Mouse (Mus musculus) bone marrow, adult 2 months (tissue): ENCODE results near the gene Zcchc3.

ENCODE experiments used
- CTCF ChIP-seq: fragments of 200-500 bp; IDR thresholded peaks from 2 replicates; pipeline ENCODE4 v1.5.1; 2011; ENCODE audit warnings: low read length, control low read depth; ENCODE audit not compliant: control insufficient read depth, insufficient read depth
- POLR2A ChIP-seq: fragments of 200-500 bp; IDR thresholded peaks from 2 replicates; pipeline ENCODE4 v1.6.1; 2011; ENCODE audit warnings: low read depth, mild to moderate bottlenecking, control low read depth, low read length, borderline replicate concordance; ENCODE audit not compliant: control insufficient read depth

GRCm38 (mm10) chr2:152367917-152368316, 46.9 kb downstream of the Zcchc3 start:
- no peak for TF ChIP-seq CTCF
- TF ChIP-seq POLR2A: no peak
